Mouse (Mus musculus): Measurements from ENCODE around the gene Gcsam.

DNA sequence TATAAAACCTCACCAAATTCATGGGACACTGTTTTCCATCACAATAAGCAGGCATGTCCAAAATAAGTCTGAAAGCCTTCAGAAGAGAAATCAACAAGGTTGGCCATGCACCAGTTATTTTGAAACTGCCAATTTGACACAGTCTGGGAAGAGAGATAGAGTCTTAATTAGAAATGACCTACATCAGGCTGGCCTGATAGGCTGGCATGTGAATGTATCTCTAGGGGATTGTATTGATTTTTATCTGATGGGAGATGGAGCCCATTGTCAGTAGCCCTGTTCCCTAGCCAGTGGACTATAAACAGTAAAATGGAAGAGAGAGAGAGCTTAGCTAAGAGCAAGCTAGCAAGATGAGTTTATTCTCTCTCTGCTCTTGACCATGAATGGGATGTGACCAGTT is 14.7 kb upstream of the Gcsam start:
- TF ChIP-seq CTCF (IDR thresholded peaks at IDR 0.05; ENCODE audit: low read depth) (no peak), EP300 (IDR thresholded peaks at IDR 0.05; ENCODE audit: low read depth) (no peak)
